20 mouse cellular contexts compared by ENCODE assay signal in genomic region chr2:93996254-93996653, GRCm38 (mm10). TPM values are rescaled to one million over a fixed set of nuclear protein-coding genes. Genes with fewer than 3 reads are reported as not detected.
A peak's percentile ranks its signal among the peaks of the same experiment; 100 is the strongest.
DNase-seq lines count a peak whose midpoint lies in the region; ATAC-seq and TF ChIP-seq lines count a peak whose summit lies in the region.
"Had no signal": no experiment of that assay in that cellular context is flagged by ENCODE, and none has a peak within 500 bp of the region (broad histone marks: within the 10 kb centered on the region; RNA-seq: fewer than 3 reads in every experiment).

Gm27027 (minus strand) TSS chr2:93996354.

- DNase-seq in kidney, adult 2 months = peak; percentile 27
- DNase-seq: adrenal gland, adult 2 months; adrenal gland, adult 8-10 months; adrenal gland, postnatal 10 days; adrenal gland, postnatal 14 days; adrenal gland, postnatal 25 days; adrenal gland, postnatal 36 days; B cell, adult 2 months; cerebellum, adult 11 months; cerebellum, adult 11-12 months; cerebellum, adult 18-20 months; cerebellum, adult 2 months had no signal

- no peak within 1 kb of the TSS for H3K4me3 ChIP-seq in kidney, adult 2 months (ENCODE audit: insufficient read depth, low read depth, low read length)
- no peak within 1 kb of the TSS for H3K4me3 ChIP-seq in kidney, embryonic 14.5 days (ENCODE audit: low read length)

- H3K27me3 ChIP-seq in kidney, adult 2 months (replicated peaks; ENCODE audit: control insufficient read depth, insufficient read depth, low read length) = no peaks in the 10 kb centered on the region
- no peaks in the 10 kb centered on the region for H3K27me3 ChIP-seq in kidney, embryonic 14.5 days (ENCODE audit: control insufficient read depth, insufficient read depth, low read length)
- H3K27me3 ChIP-seq: CH12.LX, Patski had no signal

- no peak for TF ChIP-seq CTCF in kidney, adult 2 months (conservative IDR thresholded peaks at IDR 0.05; ENCODE audit: insufficient read depth, insufficient read length, low read depth, low read length)

- H3K9ac ChIP-seq in kidney, embryonic 14.5 days (ENCODE audit: low read depth, low read length) = no peak within 1 kb of the TSS

- H3K9me3 ChIP-seq in kidney, embryonic 14.5 days (ENCODE audit: control insufficient read depth, low read length) = no peaks in the 10 kb centered on the region
- H3K9me3 ChIP-seq: G1E had no signal

- peaks cover 5% of the 10 kb centered on the region; the same call in 1 of the 2 replicates for H3K36me3 ChIP-seq in kidney, adult 2 months (ENCODE audit: control insufficient read depth, insufficient read depth, low read length)
- H3K36me3 ChIP-seq in kidney, embryonic 14.5 days (ENCODE audit: control insufficient read depth, insufficient read depth, low read length) = peaks cover 80% of the 10 kb centered on the region

- H3K27ac ChIP-seq in kidney, adult 2 months (ENCODE audit: insufficient read depth, low read depth, low read length) = peak within 1 kb of the TSS; percentile 30; the same call in 1 of the 2 replicates
- no peak within 1 kb of the TSS for H3K27ac ChIP-seq in kidney, embryonic 14.5 days (ENCODE audit: low read depth, low read length)

- WGBS in kidney, adult 2 months = 79% methylated on average over 6 of the region's 6 CpGs
- 91% methylated on average over 6 of the region's 6 CpGs for WGBS in kidney, embryonic 14.5 days

- H3K4me1 ChIP-seq in kidney, adult 2 months (ENCODE audit: control insufficient read depth, insufficient read depth, low read length) = peaks cover 2% of the 10 kb centered on the region; the same call in 1 of the 2 replicates
- H3K4me1 ChIP-seq in kidney, embryonic 14.5 days (ENCODE audit: control insufficient read depth, insufficient read depth, low read length) = no peaks in the 10 kb centered on the region; the same call in 1 of the 2 replicates

- no peak for ATAC-seq in kidney, embryonic 14.5 days (ENCODE audit: low FRiP score, low TSS enrichment)
- ATAC-seq: activated CD4-positive, CD25-positive, alpha-beta regulatory T cell, adult 4 months; CD4-positive, CD25-positive, alpha-beta regulatory T cell, adult 4 months; Patski had no signal

- no peak within 1 kb of the TSS for H3K4me2 ChIP-seq in kidney, embryonic 14.5 days (replicated peaks; ENCODE audit: low read depth, low read length)

- no peak for TF ChIP-seq POLR2A in kidney, adult 2 months (IDR thresholded peaks at IDR 0.05; ENCODE audit: low read depth, low read length)

RNA-seq across cellular contexts. Expression of gene Gm27027, which starts in this region (rescaled TPM):
- polyA plus RNA-seq in kidney, adult 2 months (2012; rRNA removed) = not detected in 2 replicates
- not detected in 2 replicates for polyA plus RNA-seq in kidney, embryonic 14.5 days (2014; fragmentation: Nextera tagmentation; extraction: Ambion mirVana)
- polyA plus RNA-seq: activated CD4-positive, CD25-positive, alpha-beta regulatory T cell, adult 4 months; adrenal gland, adult 2 months; brain, embryonic 14.5 days; C2C12; CD4-positive, CD25-positive, alpha-beta regulatory T cell, adult 4 months; G1E; Patski had no signal

Comparison
In these comparisons a context has a peak if more than half of its experiments do, and no peak if none do; other contexts are left out.
1. Peak in DNase-seq and H3K27ac ChIP-seq in kidney, adult 2 months; RNA of the gene not detected or under 1 TPM.